Mouse (Mus musculus) right cerebral cortex, postnatal 14 days (tissue): ENCODE results near the gene Gfap.
A peak's percentile ranks its signal among the peaks of the same experiment; 100 is the strongest.

Experiments used
- DNase-seq: peaks from one replicate; pipeline ENCODE4 v3.0.0; 2022

Gfap gene

GRCm38 (mm10) chr11:102895779-102896178 lies 4.9 kb downstream of the Gfap start:
- no peak for DNase-seq

- DNase-seq: no peak
These were observed 6.0 kb downstream of the Gfap start for GRCm38 (mm10) chr11:102894716-102895115.

- peak; percentile 50 for DNase-seq
These were observed 7.6 kb downstream of the Gfap start for GRCm38 (mm10) chr11:102893015-102893651.

- no peak for DNase-seq
These were observed 10.6 kb downstream of the Gfap start for GRCm38 (mm10) chr11:102890096-102890495.

GRCm38 (mm10) chr11:102888135-102888534 lies 12.6 kb downstream of the Gfap start:
- DNase-seq: no peak

GRCm38 (mm10) chr11:102887433-102887832 lies 13.3 kb downstream of the Gfap start:
- no peak for DNase-seq

DNA sequence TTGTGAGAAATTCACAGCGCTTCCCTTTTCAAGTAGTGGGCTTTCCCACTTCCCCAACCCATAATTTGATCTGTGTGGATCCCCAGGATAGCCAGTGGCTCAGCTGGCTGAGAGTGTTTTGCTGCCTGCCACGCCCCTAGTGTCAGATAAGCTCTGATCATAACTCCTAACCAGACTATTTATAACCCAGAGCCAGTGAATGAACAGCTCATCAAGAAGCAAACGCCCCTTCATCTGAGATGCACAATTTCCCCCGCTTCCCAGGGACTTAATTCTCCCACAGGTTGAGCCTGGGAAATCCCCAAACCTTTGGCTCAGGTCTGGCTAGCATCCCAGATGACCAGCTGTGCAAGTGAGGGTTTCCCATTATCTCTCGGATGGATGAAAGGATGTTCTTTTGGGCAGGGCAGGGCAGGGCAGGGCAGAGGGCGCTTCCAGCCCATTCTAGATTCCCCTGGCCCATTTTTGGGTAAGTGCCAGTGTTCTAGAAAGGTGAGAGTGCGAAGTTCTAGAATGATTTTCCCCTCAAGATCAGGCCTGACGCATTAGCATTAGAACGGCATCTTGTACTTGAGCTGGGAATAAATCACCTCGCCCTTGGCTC lies 16.0 kb downstream of the Gfap start, which contains the start of gene Fam187a:
Fam187a (plus strand) TSS at position 554 of the 604 bp plus-strand sequence.
- no peak for DNase-seq

GRCm38 (mm10) chr11:102881314-102882198 lies 19.2 kb downstream of the Gfap start:
- no peak for DNase-seq

- DNase-seq: peak; percentile 93
These were observed 20.0 kb downstream of the Gfap start, which contains the start of the genes Eftud2 and Ccdc103 for GRCm38 (mm10) chr11:102880585-102881313. TSS of gene Eftud2 (minus strand) at chr11:102880985. TSS of gene Ccdc103 (plus strand) at chr11:102881204.

DNA sequence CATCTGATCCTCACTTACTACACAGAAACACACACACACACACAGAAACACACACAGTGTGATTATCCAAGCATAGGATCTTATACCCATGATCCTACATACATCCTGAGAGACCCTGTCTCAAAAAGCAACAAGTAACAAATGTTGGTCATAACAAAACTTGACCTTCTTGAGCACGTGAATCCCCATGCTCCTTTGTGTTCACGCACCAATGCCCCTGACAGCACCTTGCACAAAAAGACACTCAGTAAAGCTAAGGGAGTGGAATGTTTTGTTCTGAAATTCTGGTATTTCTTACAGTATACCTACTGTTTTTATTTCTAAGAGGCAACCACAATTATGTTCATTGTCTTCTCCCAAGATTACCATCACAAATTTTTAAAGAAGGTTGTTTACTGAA lies 21.2 kb downstream of the Gfap start:
- DNase-seq: no peak

- DNase-seq: no peak
These were observed 25.8 kb downstream of the Gfap start for GRCm38 (mm10) chr11:102874801-102875334.

GRCm38 (mm10) chr11:102864272-102864671 lies 36.4 kb downstream of the Gfap start:
- peak; percentile 78 for DNase-seq

GRCm38 (mm10) chr11:102859933-102860332 lies 40.8 kb downstream of the Gfap start:
- DNase-seq: no peak

DNA sequence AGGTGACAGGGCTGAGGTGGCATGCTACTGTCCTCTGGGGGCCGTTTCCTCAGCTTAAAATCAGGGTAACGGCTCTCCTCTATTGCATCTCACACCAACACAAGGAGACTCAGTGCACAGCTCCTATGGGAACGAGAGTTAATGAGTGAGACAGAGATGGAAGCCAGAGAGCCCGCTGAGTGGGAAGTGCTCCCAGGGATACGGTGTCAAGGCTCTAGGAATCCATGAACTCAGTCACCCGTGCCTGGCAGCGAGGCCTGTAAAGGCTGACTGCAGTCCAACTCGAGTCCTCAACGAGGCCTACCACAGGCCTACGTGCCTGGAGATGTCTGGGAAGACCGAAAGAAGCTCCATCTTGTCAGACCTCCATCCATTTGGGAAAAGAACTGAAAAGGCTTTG lies 41.8 kb downstream of the Gfap start:
- DNase-seq: no peak

DNA sequence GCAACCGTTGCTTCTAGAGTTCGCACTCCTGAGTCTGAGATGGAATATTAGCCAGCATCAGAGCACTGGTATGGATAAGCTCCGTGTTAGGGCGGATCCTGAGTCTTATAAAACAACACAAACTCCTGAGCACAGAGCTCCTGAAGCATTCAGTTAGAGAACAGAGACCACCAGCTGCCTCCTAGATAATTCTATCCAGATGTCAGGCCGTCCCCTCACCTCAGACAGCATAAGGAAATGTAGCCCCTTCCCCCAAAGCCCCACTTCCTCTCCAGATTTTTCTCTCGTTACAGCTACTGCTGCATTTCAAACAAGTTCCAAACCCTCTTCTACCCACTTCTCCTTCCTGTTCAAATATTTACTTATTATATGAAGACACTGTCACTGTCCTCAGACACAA lies 44.8 kb downstream of the Gfap start:
- no peak for DNase-seq

DNA sequence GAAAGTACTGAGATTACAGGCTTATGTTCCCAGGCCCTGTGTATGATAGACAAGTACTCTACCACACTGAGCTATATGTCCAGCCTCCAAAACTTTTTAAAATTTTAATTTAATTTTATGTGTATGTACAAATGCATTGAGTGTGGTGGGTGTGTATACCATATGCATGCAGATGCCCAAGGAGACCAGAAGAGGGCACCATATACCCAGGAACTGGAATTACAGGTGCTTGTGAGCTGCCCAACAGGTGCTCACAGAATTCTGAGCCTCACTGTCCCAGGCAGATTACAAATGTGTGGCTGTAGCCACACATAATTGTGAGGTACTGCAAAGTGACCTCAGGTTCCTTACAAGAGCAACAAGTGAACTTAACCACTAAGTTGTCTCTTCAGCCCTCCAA lies 47.0 kb downstream of the Gfap start:
- no peak for DNase-seq

DNA sequence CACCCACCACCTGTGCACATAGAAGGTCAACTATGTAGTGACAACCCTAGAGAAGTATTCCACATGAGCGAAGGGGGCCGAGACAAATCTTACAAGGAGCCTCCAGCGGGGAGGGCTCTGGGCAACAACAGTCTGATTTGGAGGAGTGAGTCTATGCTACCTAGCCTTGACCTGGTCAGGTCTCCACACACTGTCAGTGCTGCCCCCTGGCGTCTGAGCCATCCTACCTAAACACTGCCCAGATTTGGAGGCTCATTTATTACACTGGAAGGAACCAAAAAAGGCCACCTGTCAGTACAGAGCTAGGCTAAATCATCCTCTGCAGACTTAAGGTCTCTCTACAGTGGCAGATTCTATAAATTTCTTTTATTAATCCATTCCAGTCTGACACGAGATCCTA lies 48.8 kb downstream of the Gfap start:
- DNase-seq: peak; percentile 48

- DNase-seq: no peak
These were observed 54.8 kb downstream of the Gfap start for GRCm38 (mm10) chr11:102845926-102846325.

GRCm38 (mm10) chr11:102838616-102839150 lies 62.0 kb downstream of the Gfap start:
- no peak for DNase-seq

DNA sequence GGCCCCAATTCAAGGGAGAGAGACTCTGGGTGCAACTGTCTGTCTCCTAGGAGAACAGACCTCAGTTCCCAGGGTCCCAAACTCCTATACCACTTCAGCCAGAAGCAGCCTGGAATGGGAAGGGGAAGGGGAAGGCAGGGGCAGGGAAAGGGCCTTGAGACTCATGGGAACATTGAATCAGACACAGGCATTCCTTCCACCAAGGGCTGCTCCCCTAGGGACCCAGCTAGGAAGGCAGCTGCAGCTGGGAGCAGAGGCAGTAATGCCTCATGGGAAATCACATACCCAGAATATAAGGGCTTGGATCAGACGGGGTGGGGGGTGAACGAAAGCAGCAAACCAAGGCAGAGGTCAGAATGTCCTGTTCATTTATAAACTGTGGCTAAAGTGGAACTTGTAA lies 62.6 kb downstream of the Gfap start:
- no peak for DNase-seq

DNA sequence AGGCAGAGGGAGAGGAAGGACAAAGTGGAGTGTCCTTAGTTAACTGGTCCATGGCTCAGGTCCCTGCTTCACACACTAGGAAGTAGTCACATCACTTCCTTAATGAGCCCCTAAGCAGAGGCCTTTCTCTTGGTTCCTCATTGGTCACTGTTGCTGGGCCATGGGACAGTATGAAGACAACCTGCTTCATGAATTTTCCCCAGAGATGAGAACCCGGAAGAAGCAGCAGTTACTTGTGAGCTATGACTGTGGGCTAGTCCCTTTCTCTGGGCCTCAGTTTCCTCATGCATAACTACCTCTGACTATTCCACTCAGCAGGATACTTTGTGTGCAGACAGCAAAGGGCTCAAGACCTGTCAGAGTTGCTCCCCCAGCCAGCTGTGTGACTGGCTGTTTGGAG lies 63.3 kb downstream of the Gfap start:
- no peak for DNase-seq
